Mouse (Mus musculus) spleen, adult 2 months (tissue): ENCODE measurements at regions not wholly inside any gene's neighbourhood (a gene's known extent, or its start where the extent isn't known, plus 50 kb on each side); places are given as distances from the start of the nearest gene placed in this dataset.

ENCODE experiments used
- CTCF ChIP-seq: fragments of 200-500 bp; IDR thresholded peaks from 2 replicates; pipeline ENCODE4 v1.5.1; 2011; ENCODE audit warnings: mild to moderate bottlenecking, inconsistent platforms; ENCODE audit not compliant: insufficient read depth, insufficient read length, insufficient replicate concordance; ENCODE audit errors: extremely low read depth
- POLR2A ChIP-seq: fragments of 200-500 bp; IDR thresholded peaks from 2 replicates; pipeline ENCODE4 v1.6.1; 2011; ENCODE audit warnings: low read depth, low read length, inconsistent platforms

DNA sequence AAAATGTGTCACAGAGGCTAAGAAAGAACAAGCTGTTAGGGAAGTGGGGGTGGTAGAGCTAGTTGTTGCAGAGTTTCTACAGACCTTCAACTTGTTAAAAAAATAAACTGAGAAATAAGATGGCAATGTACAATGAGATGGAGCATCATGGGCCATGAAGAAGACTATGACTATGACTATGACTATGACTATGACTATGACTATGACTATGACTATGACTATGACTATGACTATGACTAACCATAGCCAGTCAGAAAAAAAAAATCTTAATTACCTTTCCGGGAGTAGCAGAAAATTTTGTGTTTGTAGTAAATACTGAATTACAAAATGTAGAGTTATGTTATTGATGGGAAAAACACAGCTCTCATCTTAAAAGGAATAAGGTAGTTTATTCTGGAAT is 203.2 kb downstream of the Calcrl start:
- no peak for TF ChIP-seq CTCF
- no peak for TF ChIP-seq POLR2A
